In genomic region chr6:106835316-106835715, GRCm38 (mm10) we compare ENCODE assay signal across 26 mouse cellular contexts. TPM values are rescaled to one million over a fixed set of nuclear protein-coding genes. Genes with fewer than 3 reads are reported as not detected.
A peak's percentile ranks its signal among the peaks of the same experiment; 100 is the strongest.
DNase-seq lines count a peak whose midpoint lies in the region; ATAC-seq and TF ChIP-seq lines count a peak whose summit lies in the region.
"Had no signal": no experiment of that assay in that cellular context is flagged by ENCODE, and none has a peak within 500 bp of the region (broad histone marks: within the 10 kb centered on the region; RNA-seq: fewer than 3 reads in every experiment).

No protein-coding gene starts in this region.

- no peaks in the 10 kb centered on the region for H3K36me3 ChIP-seq in hindbrain, embryonic 16.5 days (ENCODE audit: control insufficient read depth, insufficient read depth, low read length)
- H3K36me3 ChIP-seq in hindbrain, embryonic 11.5 days (ENCODE audit: control insufficient read depth, insufficient read depth, low read length), result no peaks in the 10 kb centered on the region
- H3K36me3 ChIP-seq: heart, embryonic 13.5 days; hindbrain, embryonic 13.5 days; intestine, embryonic 15.5 days; kidney, embryonic 15.5 days; limb, embryonic 13.5 days; liver, embryonic 12.5 days; midbrain, embryonic 12.5 days had no signal

- no peak for TF ChIP-seq POLR2A in cerebellum, adult 2 months (IDR thresholded peaks at IDR 0.05; ENCODE audit: borderline replicate concordance, insufficient read depth, low read length)

- no peak for TF ChIP-seq CTCF in cerebellum, adult 2 months (IDR thresholded peaks at IDR 0.05; ENCODE audit: borderline replicate concordance, insufficient read depth, low read depth, low read length)

- no peaks in the 10 kb centered on the region for H3K27me3 ChIP-seq in hindbrain, embryonic 16.5 days (replicated peaks; ENCODE audit: control insufficient read depth, insufficient read depth, low read length)
- no peaks in the 10 kb centered on the region for H3K27me3 ChIP-seq in hindbrain, embryonic 11.5 days (ENCODE audit: control insufficient read depth, insufficient read depth, low read length)
- H3K27me3 ChIP-seq in cerebellum, adult 2 months (ENCODE audit: control insufficient read depth, insufficient read depth, low read length), result no peaks in the 10 kb centered on the region
- H3K27me3 ChIP-seq: heart, embryonic 13.5 days; hindbrain, embryonic 13.5 days; intestine, embryonic 15.5 days; kidney, embryonic 15.5 days; limb, embryonic 13.5 days; liver, embryonic 12.5 days; midbrain, embryonic 12.5 days had no signal

- no peak overlapping the region for H3K4me2 ChIP-seq in hindbrain, embryonic 16.5 days (ENCODE audit: low read length)
- H3K4me2 ChIP-seq in hindbrain, embryonic 11.5 days (replicated peaks; ENCODE audit: low read depth, low read length), result no peak overlapping the region
- H3K4me2 ChIP-seq: heart, embryonic 13.5 days; hindbrain, embryonic 13.5 days; intestine, embryonic 15.5 days; kidney, embryonic 15.5 days; limb, embryonic 13.5 days; liver, embryonic 12.5 days; midbrain, embryonic 12.5 days had no signal

- peak; percentile 77 for ATAC-seq in hindbrain, embryonic 16.5 days
- ATAC-seq in hindbrain, embryonic 11.5 days (ENCODE audit: low FRiP score), result no peak
- ATAC-seq in CD4-positive, CD25-positive, alpha-beta regulatory T cell, adult 4 months, result no peak
- ATAC-seq: forebrain, embryonic 16.5 days; intestine, embryonic 15.5 days; liver, embryonic 12.5 days had no signal

- H3K4me3 ChIP-seq in hindbrain, embryonic 16.5 days (ENCODE audit: low read length), result no peak overlapping the region
- no peak overlapping the region for H3K4me3 ChIP-seq in hindbrain, embryonic 11.5 days (ENCODE audit: low read depth, low read length)
- H3K4me3 ChIP-seq in cerebellum, adult 2 months (replicated peaks; ENCODE audit: insufficient read depth, low read depth, low read length), result no peak overlapping the region
- H3K4me3 ChIP-seq: heart, embryonic 13.5 days; hindbrain, embryonic 13.5 days; intestine, embryonic 15.5 days; kidney, embryonic 15.5 days; limb, embryonic 13.5 days; liver, embryonic 12.5 days; midbrain, embryonic 12.5 days had no signal

- H3K4me1 ChIP-seq in hindbrain, embryonic 16.5 days (ENCODE audit: control insufficient read depth, insufficient read depth, low read depth, low read length), result no peaks in the 10 kb centered on the region
- H3K4me1 ChIP-seq in hindbrain, embryonic 11.5 days (replicated peaks; ENCODE audit: control insufficient read depth, insufficient read depth, low read length), result no peaks in the 10 kb centered on the region
- peaks cover 9% of the 10 kb centered on the region; the same call in 1 of the 2 replicates for H3K4me1 ChIP-seq in cerebellum, adult 2 months (ENCODE audit: control insufficient read depth, insufficient read depth, low read length)
- H3K4me1 ChIP-seq: heart, embryonic 13.5 days; hindbrain, embryonic 13.5 days; intestine, embryonic 15.5 days; kidney, embryonic 15.5 days; liver, embryonic 12.5 days; midbrain, embryonic 12.5 days had no signal

- no peak for DNase-seq in hindbrain, embryonic 11.5 days (ENCODE audit: low spot score)
- peak; percentile 85 for DNase-seq in brain, adult 2 months (ENCODE audit: low read depth, low spot score)
- DNase-seq in cerebellum, adult 2 months, result peak; percentile 28 to 74
- peak; percentile 48 to 50 for DNase-seq in cerebellum, postnatal 25 days
- DNase-seq in heart, adult 8-10 months (ENCODE audit: low spot score), result no peak
- DNase-seq: adrenal gland, adult 2 months; gastrocnemius, postnatal 10 days; heart, adult 11 months; heart, postnatal 14 days; kidney, postnatal 36 days; layer of hippocampus, postnatal 36 days; lung, adult 18-20 months; lung, postnatal 14 days; thymus, adult 2 months; thymus, postnatal 4 days had no signal

- no peak overlapping the region for H3K27ac ChIP-seq in hindbrain, embryonic 16.5 days (ENCODE audit: low read depth, low read length)
- no peak overlapping the region for H3K27ac ChIP-seq in hindbrain, embryonic 11.5 days (ENCODE audit: low read depth, low read length)
- no peak overlapping the region for H3K27ac ChIP-seq in cerebellum, adult 2 months (ENCODE audit: insufficient read depth, low read length)
- H3K27ac ChIP-seq: heart, embryonic 13.5 days; hindbrain, embryonic 13.5 days; intestine, embryonic 15.5 days; kidney, embryonic 15.5 days; limb, embryonic 13.5 days; liver, embryonic 12.5 days; midbrain, embryonic 12.5 days; stomach, postnatal 0 days had no signal

- H3K9me3 ChIP-seq in hindbrain, embryonic 16.5 days (ENCODE audit: control insufficient read depth, low read length), result no peaks in the 10 kb centered on the region
- no peaks in the 10 kb centered on the region for H3K9me3 ChIP-seq in hindbrain, embryonic 11.5 days (ENCODE audit: control insufficient read depth, low read length)
- H3K9me3 ChIP-seq: heart, embryonic 13.5 days; hindbrain, embryonic 13.5 days; intestine, embryonic 15.5 days; kidney, embryonic 15.5 days; limb, embryonic 13.5 days; liver, embryonic 12.5 days; midbrain, embryonic 12.5 days had no signal

- WGBS in hindbrain, embryonic 16.5 days, result 48% methylated on average over 2 of the region's 2 CpGs
- WGBS in hindbrain, embryonic 11.5 days, result 83% methylated on average over 2 of the region's 2 CpGs
- WGBS in cerebellum, adult 2 months, result 9% methylated on average over 2 of the region's 2 CpGs

- no peak overlapping the region for H3K9ac ChIP-seq in hindbrain, embryonic 16.5 days (ENCODE audit: low read depth, low read length)
- no peak overlapping the region for H3K9ac ChIP-seq in hindbrain, embryonic 11.5 days (ENCODE audit: low read depth, low read length)
- H3K9ac ChIP-seq: heart, embryonic 13.5 days; hindbrain, embryonic 13.5 days; intestine, embryonic 15.5 days; kidney, embryonic 15.5 days; limb, embryonic 13.5 days; liver, embryonic 12.5 days; midbrain, embryonic 12.5 days had no signal

RNA-seq across cellular contexts. Expression of gene Crbn, which starts 35.4 kb away (rescaled TPM):
- 63.0 and 64.9 TPM in 2 replicates for polyA plus RNA-seq in hindbrain, embryonic 16.5 days (2015; fragmentation: Nextera tagmentation; extraction: Ambion mirVana)
- 56.6 and 62.4 TPM in 2 replicates for polyA plus RNA-seq in hindbrain, embryonic 11.5 days (2014; fragmentation: Nextera tagmentation; extraction: Ambion mirVana)
- 57.2 and 57.3 TPM in 2 replicates for polyA plus RNA-seq in cerebellum, adult 2 months (2012; rRNA removed)
- polyA plus RNA-seq in CD4-positive, CD25-positive, alpha-beta regulatory T cell, adult 4 months (2017; shearing (Covaris generic)), result 100 to 1,000 TPM; 192 to 219 TPM
- total RNA-seq in heart, adult 8-10 months (2022), result 10 to 100 TPM; 47.7 to 62.5 (median 52.1) TPM

Comparison
In these comparisons a context has a peak if more than half of its experiments do, and no peak if none do; other contexts are left out.
1. DNase-seq: peak in brain, adult 2 months (single experiment), cerebellum, adult 2 months (2 of 2) and cerebellum, postnatal 25 days (2 of 2); none in hindbrain, embryonic 11.5 days (single experiment) and heart, adult 8-10 months (single experiment).